Mouse (Mus musculus): ENCODE data around the gene Npcd.

DNA sequence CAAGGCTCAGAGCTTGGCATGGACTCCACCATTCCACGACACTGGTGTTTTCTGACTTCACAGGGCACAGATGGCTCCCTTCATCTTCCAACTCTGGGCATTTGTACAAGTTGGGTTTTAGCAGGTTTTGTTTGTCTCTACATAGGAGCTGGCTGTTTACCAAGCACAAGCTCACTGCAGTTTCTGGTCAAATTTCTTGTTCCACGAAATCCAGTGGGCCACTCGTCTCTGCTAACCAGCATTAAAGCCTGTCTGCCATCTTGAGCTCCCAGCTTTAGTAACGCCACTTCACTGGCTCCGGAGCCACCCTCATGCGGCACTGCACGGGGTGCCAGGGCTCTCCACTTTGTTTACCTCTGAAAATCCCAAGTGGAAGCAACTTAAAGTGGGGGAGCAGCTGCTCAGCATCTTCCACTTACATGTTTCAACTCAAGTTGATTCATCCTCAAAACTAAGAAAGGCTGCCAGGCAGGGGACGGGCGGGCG lies 67.4 kb downstream of the Npcd start:
- TF ChIP-seq CTCF (IDR thresholded peaks at IDR 0.05; ENCODE audit: control insufficient read depth, insufficient read depth, insufficient replicate concordance, low read depth, low read length) (no peak), POLR2A (IDR thresholded peaks at IDR 0.05; ENCODE audit: control insufficient read depth, low read depth, low read length) (no peak)
